Mouse (Mus musculus) lung, embryonic 14.5 days (tissue): ENCODE results near the gene Zbtb22. TPM values are rescaled to one million over a fixed set of nuclear protein-coding genes. Genes with fewer than 3 reads are reported as not detected.
A peak's percentile ranks its signal among the peaks of the same experiment; 100 is the strongest.

Experiments used
- ATAC-seq: fragments of 200-750 bp; cut with Nextera tagmentation; 2 replicates; pipeline ENCODE4 v1.8.0; 2017; ENCODE audit warnings: mild to moderate bottlenecking, moderate TSS enrichment, moderate library complexity; ENCODE audit not compliant: insufficient read depth
- DNase-seq: peaks from one replicate; pipeline ENCODE4 v3.0.0-alpha.2; 2015
- H3K27ac ChIP-seq: fragments of 300-500 bp; sonication (generic); 2 replicates; pipeline ENCODE4 v1.5.1; 2014; ENCODE audit warnings: low read depth, mild to moderate bottlenecking, moderate library complexity
- H3K27me3 ChIP-seq: fragments of 300-500 bp; sonication (generic); 2 replicates; pipeline ENCODE4 v1.6.1; 2014; ENCODE audit warnings: low read length, control low read depth; ENCODE audit not compliant: insufficient read depth
- H3K36me3 ChIP-seq: fragments of 300-500 bp; sonication (generic); 2 replicates; pipeline ENCODE4 v1.6.1; 2014; ENCODE audit warnings: control low read depth; ENCODE audit not compliant: insufficient read depth
- H3K4me1 ChIP-seq: fragments of 300-500 bp; sonication (generic); 2 replicates; pipeline ENCODE4 v1.6.1; 2014; ENCODE audit warnings: antibody characterized with exemption, control low read depth; ENCODE audit not compliant: insufficient read depth
- H3K4me2 ChIP-seq: fragments of 300-500 bp; sonication (generic); 2 replicates; pipeline ENCODE4 v1.6.1; 2014; ENCODE audit warnings: mild to moderate bottlenecking
- H3K4me3 ChIP-seq: fragments of 300-500 bp; sonication (generic); 2 replicates; pipeline ENCODE4 v1.5.1; 2014; ENCODE audit warnings: low read depth, low read length
- H3K9ac ChIP-seq: fragments of 300-500 bp; sonication (generic); 2 replicates; pipeline ENCODE4 v1.6.1; 2014
- H3K9me3 ChIP-seq: fragments of 300-500 bp; sonication (generic); 2 replicates; pipeline ENCODE4 v1.6.1; 2016; ENCODE audit warnings: low read depth, low read length, control low read depth
- CTCF ChIP-seq: IDR thresholded peaks from 2 replicates; pipeline ENCODE4 v1.5.1; 2016; ENCODE audit warnings: antibody characterized with exemption, low read depth
- WGBS: fragments of 180-500 bp; shearing (Covaris S2); extraction: QIAGEN DNeasy Blood & Tissue Kit; methylation state at CpG from one replicate; pipeline ENCODE4 v1.1.7; 2014; 5-methylcytosine and 5-hydroxymethylcytosine counted together
- polyA plus RNA-seq: library from polyadenylated mRNA; unstranded; fragments of >200 nt; fragmentation: Nextera tagmentation; extraction: Ambion mirVana; gene quantifications from 2 replicates; pipeline ENCODE4 v1.2.1, GENCODE M21; 2014

Gene Zbtb22
- polyA plus RNA-seq, 1 experiment from 2014 or later: 13.2 TPM

GRCm38 (mm10) chr17:33931159-33931866 is 15.6 kb downstream of the Zbtb22 start:
- no peaks in the 10 kb centered on the region for H3K27me3 ChIP-seq
- peak overlapping the region; percentile 83 for H3K4me3 ChIP-seq
- 38% methylated on average over 18 of the region's 18 CpGs for WGBS
- DNase-seq (no peak), ATAC-seq (no peak)
- peak overlapping the region; percentile 81 for H3K9ac ChIP-seq
- no peaks in the 10 kb centered on the region for H3K4me1 ChIP-seq
- no peak overlapping the region for H3K27ac ChIP-seq
- H3K9me3 ChIP-seq: no peaks in the 10 kb centered on the region
- H3K4me2 ChIP-seq: peak overlapping the region; percentile 99
- TF ChIP-seq CTCF: no peak
- H3K36me3 ChIP-seq: peaks cover 31% of the 10 kb centered on the region; the same call in 1 of the 2 replicates

GRCm38 (mm10) chr17:33931947-33932346 is 16.2 kb downstream of the Zbtb22 start:
- peaks cover 33% of the 10 kb centered on the region; the same call in 1 of the 2 replicates for H3K36me3 ChIP-seq
- H3K4me3 ChIP-seq: no peak overlapping the region
- TF ChIP-seq CTCF: no peak
- no peaks in the 10 kb centered on the region for H3K9me3 ChIP-seq
- H3K27me3 ChIP-seq: no peaks in the 10 kb centered on the region
- ATAC-seq (no peak), DNase-seq (no peak)
- WGBS: 83% methylated on average over 11 of the region's 11 CpGs
- H3K4me2 ChIP-seq: no peak overlapping the region
- no peaks in the 10 kb centered on the region for H3K4me1 ChIP-seq
- H3K9ac ChIP-seq: no peak overlapping the region
- no peak overlapping the region for H3K27ac ChIP-seq

- H3K9me3 ChIP-seq: no peaks in the 10 kb centered on the region
- H3K9ac ChIP-seq: no peak overlapping the region
- no peaks in the 10 kb centered on the region for H3K4me1 ChIP-seq
- peaks cover 38% of the 10 kb centered on the region for H3K36me3 ChIP-seq
- H3K4me3 ChIP-seq: no peak overlapping the region
- TF ChIP-seq CTCF: no peak
- no peaks in the 10 kb centered on the region for H3K27me3 ChIP-seq
- no peak for ATAC-seq
- H3K4me2 ChIP-seq: no peak overlapping the region
- 89% methylated on average over 14 of the region's 14 CpGs for WGBS
- no peak overlapping the region for H3K27ac ChIP-seq
- no peak for DNase-seq
Observed at GRCm38 (mm10) chr17:33932448-33932847, 16.7 kb downstream of the Zbtb22 start.

GRCm38 (mm10) chr17:33932970-33933369 is 17.3 kb downstream of the Zbtb22 start:
- H3K4me2 ChIP-seq: no peak overlapping the region
- no peak for ATAC-seq
- H3K4me1 ChIP-seq: no peaks in the 10 kb centered on the region
- H3K27ac ChIP-seq: no peak overlapping the region
- no peak for DNase-seq
- no peaks in the 10 kb centered on the region for H3K9me3 ChIP-seq
- no peak overlapping the region for H3K9ac ChIP-seq
- TF ChIP-seq CTCF: no peak
- peaks cover 41% of the 10 kb centered on the region for H3K36me3 ChIP-seq
- 89% methylated on average over 15 of the region's 15 CpGs for WGBS
- H3K4me3 ChIP-seq: no peak overlapping the region
- H3K27me3 ChIP-seq: no peaks in the 10 kb centered on the region

- H3K4me3 ChIP-seq: no peak overlapping the region
- no peaks in the 10 kb centered on the region for H3K4me1 ChIP-seq
- peaks cover 47% of the 10 kb centered on the region for H3K36me3 ChIP-seq
- H3K27ac ChIP-seq: no peak overlapping the region
- H3K4me2 ChIP-seq: no peak overlapping the region
- no peak for DNase-seq
- no peak for TF ChIP-seq CTCF
- H3K9ac ChIP-seq: no peak overlapping the region
- no peaks in the 10 kb centered on the region for H3K27me3 ChIP-seq
- no peaks in the 10 kb centered on the region for H3K9me3 ChIP-seq
- no peak for ATAC-seq
- WGBS: 82% methylated on average over 21 of the region's 21 CpGs
Observed at GRCm38 (mm10) chr17:33935422-33936055, 19.8 kb downstream of the Zbtb22 start.

- Histone ChIP-seq H3K4me3 (no peak overlapping the region), H3K4me2 (no peak overlapping the region), H3K27ac (no peak overlapping the region), H3K9me3 (no peaks in the 10 kb centered on the region), H3K27me3 (no peaks in the 10 kb centered on the region), H3K4me1 (no peaks in the 10 kb centered on the region), H3K36me3 (peaks cover 51% of the 10 kb centered on the region), H3K9ac (no peak overlapping the region)
- no peak for TF ChIP-seq CTCF
- no peak for DNase-seq
- ATAC-seq: no peak
- WGBS: 82% methylated on average over 15 of the region's 15 CpGs
Observed at GRCm38 (mm10) chr17:33936993-33937392, 21.3 kb downstream of the Zbtb22 start.

GRCm38 (mm10) chr17:33938783-33939182 is 23.1 kb downstream of the Zbtb22 start:
- H3K27ac ChIP-seq: no peak overlapping the region
- peak overlapping the region; percentile 62; the same call in 1 of the 2 replicates for H3K9ac ChIP-seq
- H3K4me3 ChIP-seq: peak overlapping the region; percentile 83; the same call in 1 of the 2 replicates
- TF ChIP-seq CTCF: no peak
- H3K4me2 ChIP-seq: peak overlapping the region; percentile 95
- ATAC-seq (no peak), DNase-seq (no peak)
- H3K4me1 ChIP-seq: no peaks in the 10 kb centered on the region
- 72% methylated on average over 11 of the region's 11 CpGs for WGBS
- H3K9me3 ChIP-seq: no peaks in the 10 kb centered on the region
- H3K27me3 ChIP-seq: no peaks in the 10 kb centered on the region
- H3K36me3 ChIP-seq: peaks cover 55% of the 10 kb centered on the region
